Mouse (Mus musculus) cerebellum, postnatal 4 days (tissue): ENCODE data around the gene Olfr684.

Experiments
- DNase-seq, 2 experiments: peaks; one replicate each; pipeline ENCODE4 v3.0.0; 2022; ENCODE audit warnings: low spot score in 2 of 2, mixed read lengths in 1 of 2

The Olfr684 gene

GRCm38 (mm10) chr7:105163553-105163952 lies at the start of gene Olfr684:
Gene Olfr684, minus strand, starts transcription at chr7:105163653.
- no peak for DNase-seq

- DNase-seq = no peak
Measured at GRCm38 (mm10) chr7:105207385-105207784, 43.9 kb upstream of the Olfr684 start, which contains the start of gene Olfr686. Gene Olfr686, minus strand, starts transcription at chr7:105207485.

DNA sequence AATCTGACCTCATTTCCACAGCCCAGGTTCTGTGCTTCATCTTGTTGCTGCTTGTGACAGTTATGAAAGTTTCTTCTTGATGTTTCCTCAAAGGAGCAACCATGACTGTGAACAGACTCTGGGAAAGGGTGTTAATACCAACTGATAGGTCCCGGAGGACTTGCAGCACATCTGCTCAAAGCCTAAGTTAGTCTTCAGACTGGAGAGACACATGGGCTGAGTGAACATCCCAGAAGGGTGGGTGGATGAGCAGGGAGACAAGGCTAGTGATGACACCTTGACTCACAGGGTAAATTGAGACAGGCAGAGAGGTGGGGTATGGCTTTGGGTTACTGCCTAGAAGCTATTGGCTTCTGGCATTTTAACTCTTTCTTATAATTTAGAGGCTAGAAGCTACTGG lies 22.5 kb upstream of the Olfr684 start, which contains the start of gene Olfr685:
Gene Olfr685, minus strand, starts transcription at position 101 of the 400 bp plus-strand sequence.
- DNase-seq = no peak

- no peak for DNase-seq
Measured at GRCm38 (mm10) chr7:105170773-105171172, 7.3 kb upstream of the Olfr684 start.

- DNase-seq = no peak
Measured at GRCm38 (mm10) chr7:105146912-105147311, 16.5 kb downstream of the Olfr684 start, which contains the start of gene Olfr683. Gene Olfr683, minus strand, starts transcription at chr7:105147012.

- no peak for DNase-seq
Measured at GRCm38 (mm10) chr7:105141275-105141674, 22.2 kb downstream of the Olfr684 start.

- DNase-seq = no peak
Measured at GRCm38 (mm10) chr7:105116536-105116935, 46.9 kb downstream of the Olfr684 start, which contains the start of gene Olfr681. Gene Olfr681, plus strand, starts transcription at chr7:105116836.
